Mouse (Mus musculus) midbrain, embryonic 10.5 days (tissue): ENCODE data around the gene Baz2b. TPM values are rescaled to one million over a fixed set of nuclear protein-coding genes. Genes with fewer than 3 reads are reported as not detected.
"Not testable (repeated sequence)": the region's sequence is repeated elsewhere in the genome, so short reads cannot be mapped to it uniquely, and the experiment has no call there.

Source experiments
- DNase-seq: peaks from one replicate; pipeline ENCODE4 v3.0.0-alpha.2; 2017; ENCODE audit warnings: low spot score
- H3K27ac ChIP-seq: fragments of 300-500 bp; sonication (generic); replicated peaks from 2 replicates; pipeline ENCODE4 v1.5.1; 2016; ENCODE audit warnings: mild to moderate bottlenecking
- H3K27me3 ChIP-seq: fragments of 300-500 bp; sonication (generic); 2 replicates; pipeline ENCODE4 v1.6.1; 2016; ENCODE audit warnings: low read depth, mild to moderate bottlenecking; ENCODE audit not compliant: poor library complexity, severe bottlenecking
- H3K36me3 ChIP-seq: fragments of 300-500 bp; sonication (generic); 2 replicates; pipeline ENCODE4 v1.6.1; 2016; ENCODE audit warnings: mild to moderate bottlenecking, moderate library complexity
- H3K4me1 ChIP-seq: fragments of 300-500 bp; sonication (generic); 2 replicates; pipeline ENCODE4 v1.6.1; 2016
- H3K4me3 ChIP-seq: fragments of 300-500 bp; sonication (generic); 2 replicates; pipeline ENCODE4 v1.5.1; 2016; ENCODE audit warnings: mild to moderate bottlenecking, moderate library complexity
- H3K9me3 ChIP-seq: fragments of 300-500 bp; sonication (generic); replicated peaks from 2 replicates; pipeline ENCODE4 v1.6.1; 2016; ENCODE audit warnings: mild to moderate bottlenecking
- WGBS: fragments of 180-500 bp; shearing (Covaris S2); methylation state at CpG from one replicate; pipeline ENCODE4 v1.1.7; 2016; 5-methylcytosine and 5-hydroxymethylcytosine counted together
- polyA plus RNA-seq: library from polyadenylated mRNA; unstranded; fragments of >200 nt; fragmentation: Nextera tagmentation; extraction: Ambion mirVana; gene quantifications from 2 replicates; pipeline ENCODE4 v1.2.1, GENCODE M21; 2016

The Baz2b gene
- polyA plus RNA-seq, 1 experiment from 2014 or later: 59.7 TPM

GRCm38 (mm10) chr2:59877335-59877734 lies 332.3 kb downstream of the Baz2b start:
- WGBS: 94% methylated on average over 4 of the region's 4 CpGs
- H3K27me3 ChIP-seq: no peaks in the 10 kb centered on the region
- no peak overlapping the region for H3K4me3 ChIP-seq
- no peak for DNase-seq
- no peaks in the 10 kb centered on the region; the same call in 1 of the 2 replicates for H3K9me3 ChIP-seq
- peaks cover 18% of the 10 kb centered on the region for H3K36me3 ChIP-seq
- H3K27ac ChIP-seq: no peak overlapping the region
- H3K4me1 ChIP-seq: peaks cover 6% of the 10 kb centered on the region; the same call in 1 of the 2 replicates

- Histone ChIP-seq H3K9me3 (no peaks in the 10 kb centered on the region; the same call in 1 of the 2 replicates), H3K27me3 (no peaks in the 10 kb centered on the region), H3K27ac (no peak overlapping the region), H3K36me3 (peaks cover 25% of the 10 kb centered on the region), H3K4me1 (no peaks in the 10 kb centered on the region), H3K4me3 (no peak overlapping the region)
- DNase-seq: no peak
- 92% methylated on average over 15 of the region's 15 CpGs for WGBS
Observed at GRCm38 (mm10) chr2:59876482-59876881, 333.2 kb downstream of the Baz2b start.

GRCm38 (mm10) chr2:59870526-59870925 lies 339.1 kb downstream of the Baz2b start:
- Histone ChIP-seq H3K9me3 (no peaks in the 10 kb centered on the region), H3K27ac (no peak overlapping the region), H3K27me3 (no peaks in the 10 kb centered on the region), H3K4me1 (peaks cover 2% of the 10 kb centered on the region; the same call in 1 of the 2 replicates), H3K36me3 (peaks cover 14% of the 10 kb centered on the region), H3K4me3 (no peak overlapping the region)
- 91% methylated on average over 6 of the region's 6 CpGs for WGBS
- DNase-seq: no peak

GRCm38 (mm10) chr2:59862618-59863017 lies 347.0 kb downstream of the Baz2b start:
- Histone ChIP-seq H3K27me3 (peaks cover 13% of the 10 kb centered on the region; the same call in 1 of the 2 replicates), H3K9me3 (no peaks in the 10 kb centered on the region), H3K4me1 (peaks cover 30% of the 10 kb centered on the region), H3K27ac (no peak overlapping the region), H3K36me3 (no peaks in the 10 kb centered on the region), H3K4me3 (no peak overlapping the region)
- no peak for DNase-seq
- 95% methylated on average over 6 of the region's 6 CpGs for WGBS

GRCm38 (mm10) chr2:59854363-59854762 lies 355.3 kb downstream of the Baz2b start:
- Histone ChIP-seq H3K4me1 (peaks cover 9% of the 10 kb centered on the region), H3K27ac (no peak overlapping the region), H3K36me3 (0 out of 2 replicates have a peak, but pooled peaks cover 8% of the 10 kb centered on the region), H3K9me3 (no peaks in the 10 kb centered on the region), H3K4me3 (no peak overlapping the region), H3K27me3 (peaks cover 3% of the 10 kb centered on the region; the same call in 1 of the 2 replicates)
- DNase-seq: no peak
- WGBS: 85% methylated on average over 9 of the region's 9 CpGs

GRCm38 (mm10) chr2:59853543-59853942 lies 356.1 kb downstream of the Baz2b start:
- DNase-seq: no peak
- H3K27me3 ChIP-seq: peaks cover 3% of the 10 kb centered on the region; the same call in 1 of the 2 replicates
- H3K9me3 ChIP-seq: no peaks in the 10 kb centered on the region
- peaks cover 2% of the 10 kb centered on the region; the same call in 1 of the 2 replicates for H3K4me1 ChIP-seq
- no peak overlapping the region for H3K4me3 ChIP-seq
- WGBS: 94% methylated on average over 10 of the region's 10 CpGs
- H3K27ac ChIP-seq: no peak overlapping the region
- 0 out of 2 replicates have a peak, but pooled peaks cover 8% of the 10 kb centered on the region for H3K36me3 ChIP-seq

- 86% methylated on average over 11 of the region's 11 CpGs for WGBS
- no peak for DNase-seq
- no peak overlapping the region for H3K4me3 ChIP-seq
- H3K27ac ChIP-seq: no peak overlapping the region
- H3K4me1 ChIP-seq: peaks cover 5% of the 10 kb centered on the region
- no peaks in the 10 kb centered on the region for H3K9me3 ChIP-seq
- H3K27me3 ChIP-seq: no peaks in the 10 kb centered on the region
- 0 out of 2 replicates have a peak, but pooled peaks cover 8% of the 10 kb centered on the region for H3K36me3 ChIP-seq
Observed at GRCm38 (mm10) chr2:59852916-59853315, 356.7 kb downstream of the Baz2b start.

- H3K27me3 ChIP-seq, H3K9me3 ChIP-seq, H3K4me3 ChIP-seq, H3K27ac ChIP-seq, H3K4me1 ChIP-seq, DNase-seq, H3K36me3 ChIP-seq: not testable (repeated sequence)
- WGBS: 79% methylated on average over 5 of the region's 5 CpGs
Observed at GRCm38 (mm10) chr2:59851885-59852284, 357.8 kb downstream of the Baz2b start.

Other genes with a start within 250 kb of the Baz2b start
- gene March7, start within 50 bp of the Baz2b start, polyA plus RNA-seq: 67.4 and 77.0 TPM in 2 replicates
- 17.2 and 17.4 TPM in 2 replicates for gene Cd302, start 74.6 kb upstream of the Baz2b start, polyA plus RNA-seq
- gene Ly75, start 173.5 kb upstream of the Baz2b start, polyA plus RNA-seq: 3.2 and 3.6 TPM in 2 replicates